Mouse (Mus musculus): ENCODE measurements around the gene Nup210.

DNA sequence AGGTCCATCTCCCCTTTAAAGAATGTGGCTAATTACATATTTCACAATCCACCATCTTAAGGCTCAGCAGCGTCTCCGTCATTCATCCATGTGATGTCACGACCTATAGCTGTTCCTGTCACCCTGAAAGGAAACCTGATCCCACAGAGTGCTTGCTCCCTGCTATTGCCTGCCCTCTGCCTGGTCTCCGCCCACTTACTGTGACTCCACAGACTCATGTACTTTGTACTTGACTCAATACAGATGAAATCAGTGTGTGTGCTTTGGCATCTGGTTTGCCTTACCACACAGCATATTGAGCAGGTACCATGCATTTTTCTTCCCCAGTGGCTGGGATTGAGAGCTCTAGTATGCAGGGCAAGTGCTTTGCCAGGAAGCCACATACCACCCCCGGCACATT is 45.7 kb upstream of the Nup210 start:
- TF ChIP-seq POLR2A (IDR thresholded peaks at IDR 0.05; ENCODE audit: low read depth, low read length) = no peak
- no peak for TF ChIP-seq CTCF (IDR thresholded peaks at IDR 0.05; ENCODE audit: extremely low read depth, insufficient read depth, insufficient read length, insufficient replicate concordance)
